Mouse (Mus musculus) ES-E14 (cell line): ENCODE results near the gene Tmem132c. TPM values are rescaled to one million over a fixed set of nuclear protein-coding genes. Genes with fewer than 3 reads are reported as not detected.

Experiments used
- DNase-seq: peaks from one replicate; pipeline ENCODE4 v3.0.0-alpha.2; 2013; ENCODE audit warnings: low read depth, low spot score
- H3K27ac ChIP-seq: 2 replicates; pipeline ENCODE4 v1.5.1; 2012; ENCODE audit warnings: low read depth, mild to moderate bottlenecking, low read length, moderate library complexity, mixed read lengths; ENCODE audit not compliant: poor library complexity, insufficient read depth, severe bottlenecking
- H3K36me3 ChIP-seq: 2 replicates; pipeline ENCODE4 v1.6.1; 2012; ENCODE audit warnings: mild to moderate bottlenecking, low read length, moderate library complexity, mixed read lengths; ENCODE audit not compliant: control insufficient read depth, poor library complexity, insufficient read depth, severe bottlenecking
- H3K4me1 ChIP-seq, 2 experiments: fragments of 150-350 bp in 1 of 2; sonication (generic) in 1 of 2; 2 replicates each; pipeline ENCODE4 v1.6.1; 2012; ENCODE audit warnings: low read length in 2 of 2, mild to moderate bottlenecking in 1 of 2, mixed read lengths in 1 of 2; ENCODE audit not compliant: control insufficient read depth in 2 of 2, insufficient read depth in 2 of 2, poor library complexity in 1 of 2
- H3K4me3 ChIP-seq, 2 experiments: fragments of 150-350 bp in 1 of 2; sonication (generic) in 1 of 2; 2 replicates each; pipeline ENCODE4 v1.5.1; 2012; ENCODE audit warnings: low read length in 2 of 2, low read depth in 1 of 2, mild to moderate bottlenecking in 1 of 2, mixed read lengths in 1 of 2; ENCODE audit not compliant: insufficient read depth in 1 of 2, poor library complexity in 1 of 2, severe bottlenecking in 1 of 2
- H3K9ac ChIP-seq: 2 replicates; pipeline ENCODE4 v1.6.1; 2012; ENCODE audit warnings: low read depth, mild to moderate bottlenecking, low read length, mixed read lengths; ENCODE audit not compliant: poor library complexity, insufficient read depth, severe bottlenecking
- H3K9me3 ChIP-seq: fragments of 150-350 bp; sonication (generic); 2 replicates; pipeline ENCODE4 v1.6.1; 2012; ENCODE audit warnings: low read depth, mild to moderate bottlenecking, low read length; ENCODE audit not compliant: control insufficient read depth, insufficient read depth
- CHD2 ChIP-seq: IDR thresholded peaks from 2 replicates; pipeline ENCODE4 v1.6.1; 2014; ENCODE audit warnings: mild to moderate bottlenecking, low read depth, low read length, inconsistent platforms
- HCFC1 ChIP-seq: IDR thresholded peaks from 2 replicates; pipeline ENCODE4 v1.6.1; 2012; ENCODE audit warnings: low read length, inconsistent platforms, borderline replicate concordance; ENCODE audit not compliant: insufficient read depth
- MAFK ChIP-seq: IDR thresholded peaks from 2 replicates; pipeline ENCODE4 v1.6.1; 2014; ENCODE audit warnings: mild to moderate bottlenecking, low read depth, low read length, inconsistent platforms; ENCODE audit not compliant: insufficient read depth
- ZC3H11A ChIP-seq: IDR thresholded peaks from 2 replicates; pipeline ENCODE4 v1.6.1; 2012; ENCODE audit warnings: low read depth, mild to moderate bottlenecking, inconsistent platforms, low read length, borderline replicate concordance
- ZNF384 ChIP-seq: IDR thresholded peaks from 2 replicates; pipeline ENCODE4 v1.6.1; 2012; ENCODE audit warnings: low read depth, low read length, inconsistent platforms
- in situ Hi-C, 2 experiments: fragments of 600-800 bp; cut with MboI; formaldehyde crosslinking; loops; one replicate each; pipeline ENCODE4 v1.15.1; 2025; ENCODE audit warnings: low sequenced_read_pairs in 2 of 2, inconsistent platforms in 1 of 2; ENCODE audit not compliant: unreplicated experiment in 2 of 2
- total RNA-seq: library from RNA; depleted of rRNA; stranded (reverse); fragments of 300-350 nt; gene quantifications from 2 replicates; pipeline ENCODE4 v1.2.3, GENCODE M21; 2012

Tmem132c gene
- total RNA-seq, 1 experiment = 0.71 TPM

GRCm38 (mm10) chr5:127319096-127319779, 77.6 kb downstream of the Tmem132c start:
- H3K27ac ChIP-seq = no peak overlapping the region
- TF ChIP-seq MAFK (no peak), HCFC1 (no peak), ZNF384 (no peak), CHD2 (no peak), ZC3H11A (no peak)
- H3K4me3 ChIP-seq = no peak overlapping the region
- no peak overlapping the region for H3K9ac ChIP-seq
- H3K4me1 ChIP-seq = peaks cover 0 to 1% of the 10 kb centered on the region in 2 experiments; a peak in 1 of 4 replicates
- in situ Hi-C loops = no loop called here
- H3K36me3 ChIP-seq = no peaks in the 10 kb centered on the region
- no peak for DNase-seq
- no peaks in the 10 kb centered on the region for H3K9me3 ChIP-seq

GRCm38 (mm10) chr5:127324645-127325044, 83.0 kb downstream of the Tmem132c start:
- Histone ChIP-seq H3K9me3 (no peaks in the 10 kb centered on the region), H3K4me3 (no peak overlapping the region), H3K27ac (no peak overlapping the region), H3K4me1 (peaks cover 0 to 1% of the 10 kb centered on the region in 2 experiments; a peak in 1 of 4 replicates), H3K9ac (no peak overlapping the region), H3K36me3 (no peaks in the 10 kb centered on the region)
- DNase-seq = no peak
- TF ChIP-seq MAFK = no peak
- no peak for TF ChIP-seq HCFC1
- TF ChIP-seq ZC3H11A = no peak
- in situ Hi-C loops = no loop called here

- H3K4me1 ChIP-seq = peaks cover 6 to 14% of the 10 kb centered on the region in 2 experiments; a peak in 3 of 4 replicates
- DNase-seq = no peak
- no peak overlapping the region for H3K4me3 ChIP-seq
- TF ChIP-seq CHD2 (no peak), HCFC1 (no peak), ZNF384 (no peak), ZC3H11A (no peak), MAFK (no peak)
- no peaks in the 10 kb centered on the region for H3K36me3 ChIP-seq
- H3K9me3 ChIP-seq = no peaks in the 10 kb centered on the region
- no peak overlapping the region for H3K27ac ChIP-seq
- H3K9ac ChIP-seq = no peak overlapping the region
- in situ Hi-C loops = no loop called here
Observed at GRCm38 (mm10) chr5:127336048-127336907, 94.7 kb downstream of the Tmem132c start.

- DNase-seq = no peak
- Histone ChIP-seq H3K27ac (no peak overlapping the region), H3K36me3 (no peaks in the 10 kb centered on the region), H3K9ac (no peak overlapping the region), H3K4me3 (no peak overlapping the region), H3K4me1 (peaks cover 6 to 14% of the 10 kb centered on the region in 2 experiments; a peak in 3 of 4 replicates), H3K9me3 (no peaks in the 10 kb centered on the region)
- TF ChIP-seq CHD2 = no peak
- TF ChIP-seq MAFK = no peak
- TF ChIP-seq ZNF384 = no peak
- no peak for TF ChIP-seq HCFC1
- no peak for TF ChIP-seq ZC3H11A
- in situ Hi-C loops = no loop called here
Observed at GRCm38 (mm10) chr5:127336908-127337265, 95.3 kb downstream of the Tmem132c start.
